Mouse (Mus musculus): ENCODE results near the gene Car5a. TPM values are rescaled to one million over a fixed set of nuclear protein-coding genes. Genes with fewer than 3 reads are reported as not detected.

The Car5a gene
- total RNA-seq, 1 experiment: 0.18 TPM

DNA sequence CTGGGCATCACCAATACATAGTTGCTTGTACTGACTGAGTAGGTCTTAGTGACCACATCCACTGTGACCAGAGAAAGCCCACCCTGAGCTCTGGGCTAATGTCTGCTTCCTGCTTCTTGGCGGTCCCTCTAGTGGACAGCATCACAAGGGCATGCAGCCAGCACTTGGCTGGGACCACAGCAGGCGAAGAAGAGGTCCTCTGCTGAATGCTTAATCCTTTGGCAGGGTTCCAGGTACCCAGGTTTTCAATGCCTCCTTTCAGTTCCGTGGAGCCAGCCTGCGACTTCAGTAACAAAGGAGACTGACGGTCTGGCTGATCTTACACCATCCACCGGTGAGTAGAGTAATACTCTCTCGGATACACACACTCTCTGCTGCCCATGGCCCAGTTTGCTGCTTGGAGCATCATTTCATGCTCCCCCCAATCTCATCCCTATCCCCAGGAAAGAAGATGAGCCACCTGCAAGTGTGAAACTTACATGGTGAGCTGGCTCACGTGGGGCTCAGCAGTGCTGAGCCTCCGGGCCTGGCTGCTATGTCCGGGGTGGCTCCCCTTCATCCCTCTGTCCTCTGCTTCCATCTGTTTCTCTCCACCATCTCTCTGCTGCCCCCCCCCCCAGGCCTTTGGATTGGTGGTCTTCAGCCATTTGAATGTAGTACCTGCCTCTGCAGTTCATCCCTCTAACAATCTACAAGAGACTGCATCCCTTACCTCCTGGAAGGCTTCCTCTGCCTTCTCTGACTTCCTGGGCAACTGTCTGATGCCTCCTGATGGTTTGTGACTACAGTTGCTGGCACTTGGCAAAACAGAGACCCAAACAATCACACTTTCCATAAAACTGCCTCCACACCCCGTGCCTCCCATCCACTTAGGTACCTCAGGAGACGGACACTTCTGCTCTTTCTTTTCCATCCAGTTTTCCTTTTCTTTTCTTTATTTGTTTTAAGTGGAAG, 9.1 kb downstream of the Car5a start:
- no peaks in the 10 kb centered on the region for H3K9me3 ChIP-seq (ENCODE audit: control insufficient read depth, insufficient read depth, low read depth, low read length)
- peaks cover 2 to 13% of the 10 kb centered on the region in 2 experiments; a peak in 2 of 4 replicates for H3K4me1 ChIP-seq (ENCODE audit: control insufficient read depth in 2 of 2, insufficient read depth in 2 of 2, low read length in 2 of 2, poor library complexity in 1 of 2)
- H3K9ac ChIP-seq (ENCODE audit: insufficient read depth, low read depth, low read length, poor library complexity, severe bottlenecking): 0 out of 2 replicates have a peak overlapping the region, but pooled peaks have one; percentile 39
- H3K27ac ChIP-seq (ENCODE audit: insufficient read depth, low read depth, low read length, poor library complexity, severe bottlenecking): no peak overlapping the region
- no peak for DNase-seq (ENCODE audit: low read depth, low spot score)
- no peak for TF ChIP-seq HCFC1 (IDR thresholded peaks at IDR 0.05; ENCODE audit: borderline replicate concordance, insufficient read depth, low read length)
- no peak for TF ChIP-seq MAFK (IDR thresholded peaks at IDR 0.05; ENCODE audit: insufficient read depth, low read depth, low read length)
- no peak for TF ChIP-seq ZC3H11A (IDR thresholded peaks at IDR 0.05; ENCODE audit: borderline replicate concordance, low read depth, low read length)
- TF ChIP-seq CHD2 (IDR thresholded peaks at IDR 0.05; ENCODE audit: low read depth, low read length): no peak
- TF ChIP-seq ZNF384 (IDR thresholded peaks at IDR 0.05; ENCODE audit: low read depth, low read length): no peak
- no peaks in the 10 kb centered on the region for H3K36me3 ChIP-seq (ENCODE audit: control insufficient read depth, insufficient read depth, low read length, poor library complexity, severe bottlenecking)
- in situ Hi-C loops (cut with MboI; ENCODE audit: low sequenced_read_pairs in 2 of 2, unreplicated experiment in 2 of 2): loop anchor here in 1 of 2 experiments (10.0 kb wide), 1 partner anchor 91 kb away; no protein-coding TSS in a partner anchor
- H3K4me3 ChIP-seq (ENCODE audit: insufficient read depth in 1 of 2, low read depth in 1 of 2, low read length in 2 of 2, poor library complexity in 1 of 2, severe bottlenecking in 1 of 2): no peak overlapping the region; a peak in 1 of 4 replicates

DNA sequence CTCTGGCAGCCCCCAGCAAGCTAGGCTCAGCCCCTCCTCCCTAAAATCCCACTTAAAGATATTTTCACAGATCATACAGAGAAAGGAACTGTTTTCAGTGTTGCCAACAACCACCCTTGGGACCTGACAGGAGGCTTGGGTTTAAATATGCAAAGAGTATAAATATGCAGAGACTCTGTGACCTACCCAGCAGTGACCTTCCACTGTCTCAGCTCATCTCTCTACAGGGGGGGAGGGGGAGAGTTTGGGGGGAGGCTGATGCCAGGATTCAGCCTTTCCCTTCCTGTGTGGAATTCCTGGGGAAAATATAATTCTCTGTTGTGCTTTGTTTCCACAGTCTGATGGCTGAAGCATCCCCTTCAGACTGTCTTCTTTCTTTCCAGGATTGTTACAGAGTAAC, 9.8 kb downstream of the Car5a start:
- H3K36me3 ChIP-seq (ENCODE audit: control insufficient read depth, insufficient read depth, low read length, poor library complexity, severe bottlenecking): no peaks in the 10 kb centered on the region
- no peak overlapping the region for H3K9ac ChIP-seq (ENCODE audit: insufficient read depth, low read depth, low read length, poor library complexity, severe bottlenecking)
- in situ Hi-C loops (cut with MboI; ENCODE audit: low sequenced_read_pairs in 2 of 2, unreplicated experiment in 2 of 2): loop anchor here in 1 of 2 experiments (10.0 kb wide), 1 partner anchor 90 kb away; no protein-coding TSS in a partner anchor
- H3K27ac ChIP-seq (ENCODE audit: insufficient read depth, low read depth, low read length, poor library complexity, severe bottlenecking): no peak overlapping the region
- no peak for DNase-seq (ENCODE audit: low read depth, low spot score)
- peaks cover 2 to 13% of the 10 kb centered on the region in 2 experiments; a peak in 2 of 4 replicates for H3K4me1 ChIP-seq (ENCODE audit: control insufficient read depth in 2 of 2, insufficient read depth in 2 of 2, low read length in 2 of 2, poor library complexity in 1 of 2)
- H3K9me3 ChIP-seq (ENCODE audit: control insufficient read depth, insufficient read depth, low read depth, low read length): no peaks in the 10 kb centered on the region
- TF ChIP-seq ZC3H11A (IDR thresholded peaks at IDR 0.05; ENCODE audit: borderline replicate concordance, low read depth, low read length) (no peak), HCFC1 (IDR thresholded peaks at IDR 0.05; ENCODE audit: borderline replicate concordance, insufficient read depth, low read length) (no peak), CHD2 (IDR thresholded peaks at IDR 0.05; ENCODE audit: low read depth, low read length) (no peak), MAFK (IDR thresholded peaks at IDR 0.05; ENCODE audit: insufficient read depth, low read depth, low read length) (no peak), ZNF384 (IDR thresholded peaks at IDR 0.05; ENCODE audit: low read depth, low read length) (no peak)
- H3K4me3 ChIP-seq (ENCODE audit: insufficient read depth in 1 of 2, low read depth in 1 of 2, low read length in 2 of 2, poor library complexity in 1 of 2, severe bottlenecking in 1 of 2): no peak overlapping the region

DNA sequence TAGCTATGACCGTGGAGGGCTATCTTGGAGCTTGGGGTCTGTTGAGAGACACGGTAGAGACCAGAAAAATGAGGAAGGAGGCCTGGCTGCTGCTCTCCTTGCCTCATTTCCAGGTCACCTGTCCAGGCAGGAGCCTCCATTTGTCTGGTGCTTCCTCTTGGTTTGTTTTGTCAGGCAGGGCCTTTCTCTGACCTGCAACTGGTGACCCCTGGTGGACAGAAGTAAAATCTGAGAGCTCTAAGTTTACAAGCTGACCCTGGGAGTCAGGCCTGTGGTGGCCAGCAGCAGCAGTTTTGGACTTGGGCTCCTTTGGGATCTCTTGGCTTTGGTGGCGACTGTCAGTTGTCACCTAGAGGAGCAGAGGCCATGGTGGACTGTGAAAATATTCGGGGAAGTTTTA, 10.2 kb downstream of the Car5a start:
- Histone ChIP-seq H3K9ac (ENCODE audit: insufficient read depth, low read depth, low read length, poor library complexity, severe bottlenecking) (no peak overlapping the region), H3K36me3 (ENCODE audit: control insufficient read depth, insufficient read depth, low read length, poor library complexity, severe bottlenecking) (no peaks in the 10 kb centered on the region), H3K9me3 (ENCODE audit: control insufficient read depth, insufficient read depth, low read depth, low read length) (no peaks in the 10 kb centered on the region), H3K4me3 (ENCODE audit: insufficient read depth in 1 of 2, low read depth in 1 of 2, low read length in 2 of 2, poor library complexity in 1 of 2, severe bottlenecking in 1 of 2) (no peak overlapping the region), H3K27ac (ENCODE audit: insufficient read depth, low read depth, low read length, poor library complexity, severe bottlenecking) (no peak overlapping the region), H3K4me1 (ENCODE audit: control insufficient read depth in 2 of 2, insufficient read depth in 2 of 2, low read length in 2 of 2, poor library complexity in 1 of 2) (peaks cover 2 to 12% of the 10 kb centered on the region in 2 experiments; a peak in 2 of 4 replicates)
- in situ Hi-C loops (cut with MboI; ENCODE audit: low sequenced_read_pairs in 2 of 2, unreplicated experiment in 2 of 2): loop anchor here in 1 of 2 experiments (10.0 kb wide), 1 partner anchor 90 kb away; no protein-coding TSS in a partner anchor
- TF ChIP-seq ZNF384 (IDR thresholded peaks at IDR 0.05; ENCODE audit: low read depth, low read length) (no peak), MAFK (IDR thresholded peaks at IDR 0.05; ENCODE audit: insufficient read depth, low read depth, low read length) (no peak), CHD2 (IDR thresholded peaks at IDR 0.05; ENCODE audit: low read depth, low read length) (no peak), ZC3H11A (IDR thresholded peaks at IDR 0.05; ENCODE audit: borderline replicate concordance, low read depth, low read length) (no peak), HCFC1 (IDR thresholded peaks at IDR 0.05; ENCODE audit: borderline replicate concordance, insufficient read depth, low read length) (no peak)
- DNase-seq (ENCODE audit: low read depth, low spot score): no peak

DNA sequence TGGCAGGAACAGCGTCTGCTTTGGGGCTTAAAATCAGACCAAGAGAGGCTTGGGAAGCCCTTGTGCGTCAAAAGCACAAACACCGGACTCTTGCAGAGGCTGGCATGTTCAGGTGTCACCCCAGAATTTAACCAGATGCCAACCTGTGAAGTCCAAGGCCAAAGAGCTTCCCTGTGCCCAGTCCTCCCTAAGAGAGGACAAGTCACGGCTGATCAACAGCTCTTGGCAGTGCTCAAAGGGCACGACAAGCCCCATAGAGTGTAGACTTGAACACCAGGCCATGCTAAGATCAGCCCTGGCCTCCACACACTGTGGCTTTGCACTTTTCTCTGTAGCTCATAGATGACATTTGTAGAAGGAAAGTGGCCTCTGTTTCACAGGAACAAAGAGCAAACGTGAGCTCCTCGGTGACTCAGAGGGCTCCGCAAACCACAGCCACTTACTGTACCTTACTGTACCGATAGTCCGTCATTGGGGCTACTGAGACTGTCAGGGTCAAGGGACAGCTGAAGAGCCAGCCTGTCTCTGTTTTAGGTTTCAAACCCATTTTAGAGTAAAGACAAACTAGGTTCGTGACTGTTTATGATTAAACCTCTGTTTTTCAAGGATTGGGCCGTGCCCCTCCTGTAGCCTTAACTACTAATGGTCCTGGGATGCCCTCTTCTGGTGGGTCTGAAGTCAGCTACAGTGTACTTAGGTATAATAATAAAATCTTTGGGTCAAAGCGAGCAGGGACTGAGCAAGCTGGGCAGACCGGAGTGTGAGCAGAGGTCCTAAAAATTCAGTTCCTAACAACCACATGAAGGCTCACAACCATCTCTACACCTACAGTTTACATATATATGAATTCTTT, 11.8 kb downstream of the Car5a start:
- in situ Hi-C loops (cut with MboI; ENCODE audit: low sequenced_read_pairs in 2 of 2, unreplicated experiment in 2 of 2): loop anchor here in 1 of 2 experiments (10.0 kb wide), 1 partner anchor 88 kb away; no protein-coding TSS in a partner anchor
- no peak overlapping the region for H3K27ac ChIP-seq (ENCODE audit: insufficient read depth, low read depth, low read length, poor library complexity, severe bottlenecking)
- H3K4me1 ChIP-seq (ENCODE audit: control insufficient read depth in 2 of 2, insufficient read depth in 2 of 2, low read length in 2 of 2, poor library complexity in 1 of 2): peaks cover 2 to 11% of the 10 kb centered on the region in 2 experiments; a peak in 2 of 4 replicates
- no peak overlapping the region for H3K9ac ChIP-seq (ENCODE audit: insufficient read depth, low read depth, low read length, poor library complexity, severe bottlenecking)
- H3K9me3 ChIP-seq (ENCODE audit: control insufficient read depth, insufficient read depth, low read depth, low read length): no peaks in the 10 kb centered on the region
- no peaks in the 10 kb centered on the region for H3K36me3 ChIP-seq (ENCODE audit: control insufficient read depth, insufficient read depth, low read length, poor library complexity, severe bottlenecking)
- no peak for TF ChIP-seq HCFC1 (IDR thresholded peaks at IDR 0.05; ENCODE audit: borderline replicate concordance, insufficient read depth, low read length)
- DNase-seq (ENCODE audit: low read depth, low spot score): no peak
- no peak overlapping the region for H3K4me3 ChIP-seq (ENCODE audit: insufficient read depth in 1 of 2, low read depth in 1 of 2, low read length in 2 of 2, poor library complexity in 1 of 2, severe bottlenecking in 1 of 2)
